Mouse (Mus musculus) hindbrain, embryonic 11.5 days (tissue): ENCODE results near the gene Pdpr. TPM values are rescaled to one million over a fixed set of nuclear protein-coding genes. Genes with fewer than 3 reads are reported as not detected.

ENCODE experiments used
- polyA plus RNA-seq: library from polyadenylated mRNA; unstranded; fragments of >200 nt; fragmentation: Nextera tagmentation; extraction: Ambion mirVana; gene quantifications from 2 replicates; pipeline ENCODE4 v1.2.1, GENCODE M21; 2014

The Pdpr gene
- polyA plus RNA-seq, 1 experiment from 2014 or later: 6.4 TPM

Other genes with a start within 250 kb of the Pdpr start
- gene Cog4, start 248.0 kb upstream of the Pdpr start, polyA plus RNA-seq: 66.9 and 67.6 TPM in 2 replicates
- 161 and 190 TPM in 2 replicates for gene Sf3b3, start 247.8 kb upstream of the Pdpr start, polyA plus RNA-seq
- 4.5 and 5.0 TPM in 2 replicates for gene Fuk, start 192.1 kb upstream of the Pdpr start, polyA plus RNA-seq
- gene St3gal2, start 174.7 kb upstream of the Pdpr start, polyA plus RNA-seq: 10.6 and 11.8 TPM in 2 replicates
- gene Ddx19a, start 96.8 kb upstream of the Pdpr start, polyA plus RNA-seq: 29.8 and 32.8 TPM in 2 replicates
- gene Ddx19b, start 62.9 kb upstream of the Pdpr start, polyA plus RNA-seq: 6.0 and 7.2 TPM in 2 replicates
- gene Aars, start 61.5 kb upstream of the Pdpr start, polyA plus RNA-seq: 64.5 and 74.6 TPM in 2 replicates
- gene Exosc6, start 38.3 kb upstream of the Pdpr start, polyA plus RNA-seq: 15.0 and 21.6 TPM in 2 replicates
- gene Clec18a, start 2.2 kb upstream of the Pdpr start, polyA plus RNA-seq: 0.52 and 0.88 TPM in 2 replicates
- 75.3 and 81.5 TPM in 2 replicates for gene Glg1, start 164.6 kb downstream of the Pdpr start, polyA plus RNA-seq
- gene Rfwd3, start 205.6 kb downstream of the Pdpr start, polyA plus RNA-seq: 64.5 and 84.4 TPM in 2 replicates
- 0.14 and 1.3 TPM in 2 replicates for gene Mlkl, start 243.5 kb downstream of the Pdpr start, polyA plus RNA-seq